Mouse (Mus musculus): Measurements from ENCODE around the gene Hist1h2bg. TPM values are rescaled to one million over a fixed set of nuclear protein-coding genes. Genes with fewer than 3 reads are reported as not detected.
"Not testable (repeated sequence)": the region's sequence is repeated elsewhere in the genome, so short reads cannot be mapped to it uniquely, and the experiment has no call there.

The Hist1h2bg gene
- polyA plus RNA-seq, 1 experiment from 2014 or later: 4.1 TPM

DNA sequence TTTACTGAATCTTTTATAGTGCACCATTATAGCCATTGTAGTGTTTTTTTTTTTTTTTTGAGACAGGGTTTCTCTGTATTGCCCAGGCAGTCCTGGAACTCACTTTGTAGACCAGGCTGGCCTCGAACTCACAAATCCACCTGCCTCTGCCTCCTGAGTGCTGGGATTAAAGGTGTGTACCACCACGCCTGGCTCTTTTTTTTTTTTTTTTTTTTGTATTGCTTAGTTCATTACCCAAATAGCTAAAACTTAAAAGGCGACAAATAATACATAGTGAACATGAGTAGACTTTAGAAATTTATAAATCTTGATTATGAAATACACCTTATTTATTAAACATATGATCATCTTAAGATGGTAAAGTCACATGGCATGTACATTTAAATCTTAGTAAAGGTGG is 29.7 kb upstream of the Hist1h2bg start:
- peaks cover 4% of the 10 kb centered on the region; the same call in 1 of the 2 replicates for H3K4me1 ChIP-seq (replicated peaks; ENCODE audit: insufficient read depth, low read length)
- no peak overlapping the region for H3K4me3 ChIP-seq (replicated peaks; ENCODE audit: low read depth, low read length)
- H3K4me2 ChIP-seq (ENCODE audit: low read length): no peak overlapping the region
- no peak overlapping the region for H3K27ac ChIP-seq
- ATAC-seq (replicated peaks; ENCODE audit: low FRiP score, low read depth) (no peak), DNase-seq (ENCODE audit: low spot score) (no peak)
- no peaks in the 10 kb centered on the region for H3K36me3 ChIP-seq (ENCODE audit: insufficient read depth, low read length)
- TF ChIP-seq CTCF (IDR thresholded peaks at IDR 0.05; ENCODE audit: low read depth): no peak
- H3K9me3 ChIP-seq (replicated peaks; ENCODE audit: low read length): no peaks in the 10 kb centered on the region
- 86% methylated on average over 3 of the region's 3 CpGs for WGBS
- H3K9ac ChIP-seq (ENCODE audit: low read depth, low read length): no peak overlapping the region
- H3K27me3 ChIP-seq (ENCODE audit: insufficient read depth, low read length): no peaks in the 10 kb centered on the region

DNA sequence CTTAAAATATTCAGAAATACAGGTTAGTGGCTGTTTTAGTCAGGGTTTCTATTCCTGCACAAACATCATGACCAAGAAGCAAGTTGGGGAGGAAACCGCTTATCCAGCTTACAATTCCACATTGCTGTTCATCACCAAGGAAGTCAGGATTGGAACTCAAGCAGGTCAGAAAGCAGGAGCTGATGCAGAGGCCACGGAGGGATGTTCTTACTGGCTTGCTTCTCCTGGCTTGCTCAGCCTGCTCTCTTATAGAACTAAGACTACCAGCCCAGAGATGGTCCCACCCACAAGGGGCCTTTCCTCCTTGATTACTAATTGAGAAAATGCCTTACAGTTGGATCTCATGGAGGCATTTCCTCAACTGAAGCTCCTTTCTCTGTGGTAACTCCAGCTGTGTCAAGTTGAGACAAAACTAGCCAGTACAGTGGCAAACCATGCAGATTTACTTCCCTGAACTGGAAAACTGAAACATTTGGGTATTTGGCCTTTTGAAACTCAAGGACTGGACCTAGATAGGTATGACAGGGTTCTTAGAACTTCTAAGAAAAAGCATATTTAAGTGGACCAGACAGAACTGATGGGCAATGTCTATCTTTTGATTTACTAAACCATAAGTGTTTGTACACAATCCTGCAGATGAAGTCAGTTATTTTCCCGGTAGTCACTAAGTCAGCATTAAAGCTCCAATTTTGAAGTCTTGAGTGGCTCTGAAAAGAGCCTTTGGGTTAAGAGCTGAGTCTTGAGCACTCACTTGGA is 28.8 kb upstream of the Hist1h2bg start:
- H3K9me3 ChIP-seq (replicated peaks; ENCODE audit: low read length); ATAC-seq (replicated peaks; ENCODE audit: low FRiP score, low read depth); H3K4me1 ChIP-seq (replicated peaks; ENCODE audit: insufficient read depth, low read length); DNase-seq (ENCODE audit: low spot score); H3K36me3 ChIP-seq (ENCODE audit: insufficient read depth, low read length); H3K27me3 ChIP-seq (ENCODE audit: insufficient read depth, low read length): not testable (repeated sequence)
- 6% methylated on average over 3 of the region's 3 CpGs for WGBS
- H3K27ac ChIP-seq: peak overlapping the region; percentile 90
- H3K4me2 ChIP-seq (ENCODE audit: low read length): peak overlapping the region; percentile 71
- H3K9ac ChIP-seq (ENCODE audit: low read depth, low read length): peak overlapping the region; percentile 60
- H3K4me3 ChIP-seq (replicated peaks; ENCODE audit: low read depth, low read length): peak overlapping the region; percentile 38

GRCm38 (mm10) chr13:23542999-23543607 is 28.1 kb upstream of the Hist1h2bg start, which contains the start of gene Hist1h2bh:
TSS of gene Hist1h2bh (minus strand) at chr13:23543392.
- peak within 1 kb of the TSS; percentile 43 for H3K4me3 ChIP-seq (replicated peaks; ENCODE audit: low read depth, low read length)
- not testable (repeated sequence) for H3K9me3 ChIP-seq (replicated peaks; ENCODE audit: low read length); H3K27me3 ChIP-seq (ENCODE audit: insufficient read depth, low read length); H3K36me3 ChIP-seq (ENCODE audit: insufficient read depth, low read length); H3K4me1 ChIP-seq (replicated peaks; ENCODE audit: insufficient read depth, low read length)
- DNase-seq (ENCODE audit: low spot score) (peak; percentile 99), ATAC-seq (replicated peaks; ENCODE audit: low FRiP score, low read depth) (peak; percentile 92)
- peak within 1 kb of the TSS; percentile 93 for H3K27ac ChIP-seq
- peak within 1 kb of the TSS; percentile 60 for H3K9ac ChIP-seq (ENCODE audit: low read depth, low read length)
- peak within 1 kb of the TSS; percentile 71 for H3K4me2 ChIP-seq (ENCODE audit: low read length)
- WGBS: under 1% methylated on average over 26 of the region's 42 CpGs

DNA sequence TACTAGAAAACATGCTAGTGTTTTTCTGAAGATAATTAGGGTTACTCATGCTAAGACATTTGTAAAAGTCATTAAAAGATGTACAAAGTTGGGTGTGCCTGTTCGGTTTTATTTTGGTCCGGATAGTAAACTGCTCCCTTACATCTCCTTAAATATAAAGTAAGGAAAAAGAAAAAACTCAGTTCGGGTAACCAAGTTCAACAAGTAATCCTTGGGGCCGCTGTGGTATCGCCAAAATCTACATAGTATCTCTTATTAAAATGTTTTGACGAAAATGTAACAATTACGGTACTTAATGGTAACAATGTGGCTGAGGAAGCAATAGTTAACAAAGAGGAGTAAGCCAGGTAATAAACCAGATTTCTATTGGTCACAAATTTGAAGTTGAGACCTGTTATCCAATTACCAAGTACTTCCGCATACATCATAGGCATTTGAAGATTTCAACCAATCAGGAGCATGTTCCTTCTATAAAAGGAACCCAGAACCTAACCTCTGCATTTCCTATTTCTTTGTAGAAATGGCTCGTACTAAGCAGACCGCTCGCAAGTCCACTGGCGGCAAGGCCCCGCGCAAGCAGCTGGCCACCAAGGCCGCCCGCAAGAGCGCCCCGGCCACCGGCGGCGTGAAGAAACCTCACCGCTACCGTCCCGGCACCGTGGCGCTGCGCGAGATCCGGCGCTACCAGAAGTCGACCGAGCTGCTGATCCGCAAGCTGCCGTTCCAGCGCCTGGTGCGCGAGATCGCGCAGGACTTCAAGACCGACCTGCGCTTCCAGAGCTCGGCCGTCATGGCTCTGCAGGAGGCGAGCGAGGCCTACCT is 27.0 kb upstream of the Hist1h2bg start, which contains the start of gene Hist1h3f:
Hist1h3f (plus strand) TSS at position 88 of the 822 bp plus-strand sequence.
- under 1% methylated on average over 21 of the region's 45 CpGs for WGBS
- TF ChIP-seq CTCF (IDR thresholded peaks at IDR 0.05; ENCODE audit: low read depth): no peak

GRCm38 (mm10) chr13:23544787-23545120 is 26.4 kb upstream of the Hist1h2bg start:
- ATAC-seq (replicated peaks; ENCODE audit: low FRiP score, low read depth): peak; percentile 4; the same call in 1 of the 2 replicates

More for the DNA sequence above, 27.0 kb upstream of the Hist1h2bg start, which contains the start of gene Hist1h3f:
- Histone ChIP-seq H3K9ac (ENCODE audit: low read depth, low read length) (peak within 1 kb of the TSS; percentile 63), H3K4me1 (replicated peaks; ENCODE audit: insufficient read depth, low read length) (no peaks in the 10 kb centered on the region), H3K36me3 (ENCODE audit: insufficient read depth, low read length) (no peaks in the 10 kb centered on the region), H3K4me3 (replicated peaks; ENCODE audit: low read depth, low read length) (peak within 1 kb of the TSS; percentile 43), H3K4me2 (ENCODE audit: low read length) (peak within 1 kb of the TSS; percentile 71), H3K27ac (peak within 1 kb of the TSS; percentile 93), H3K9me3 (replicated peaks; ENCODE audit: low read length) (no peaks in the 10 kb centered on the region), H3K27me3 (ENCODE audit: insufficient read depth, low read length) (no peaks in the 10 kb centered on the region)
- ATAC-seq (replicated peaks; ENCODE audit: low FRiP score, low read depth) (peak; percentile 93), DNase-seq (ENCODE audit: low spot score) (peak; percentile 99)

GRCm38 (mm10) chr13:23546694-23547093 is 24.5 kb upstream of the Hist1h2bg start:
- no peak overlapping the region for H3K4me3 ChIP-seq (replicated peaks; ENCODE audit: low read depth, low read length)

More at GRCm38 (mm10) chr13:23544787-23545120, 26.4 kb upstream of the Hist1h2bg start:
- Histone ChIP-seq H3K4me2 (ENCODE audit: low read length) (peak overlapping the region; percentile 71), H3K4me3 (replicated peaks; ENCODE audit: low read depth, low read length) (peak overlapping the region; percentile 43), H3K27ac (peak overlapping the region; percentile 93; the same call in 1 of the 2 replicates)
- not testable (repeated sequence) for DNase-seq (ENCODE audit: low spot score); H3K9me3 ChIP-seq (replicated peaks; ENCODE audit: low read length); H3K36me3 ChIP-seq (ENCODE audit: insufficient read depth, low read length); H3K9ac ChIP-seq (ENCODE audit: low read depth, low read length); H3K27me3 ChIP-seq (ENCODE audit: insufficient read depth, low read length); H3K4me1 ChIP-seq (replicated peaks; ENCODE audit: insufficient read depth, low read length)
- 0% methylated on average over 11 of the region's 14 CpGs for whole genome bisulfite sequencing

More at GRCm38 (mm10) chr13:23546694-23547093, 24.5 kb upstream of the Hist1h2bg start:
- WGBS: 75% methylated on average over 5 of the region's 5 CpGs
- no peaks in the 10 kb centered on the region for H3K9me3 ChIP-seq (replicated peaks; ENCODE audit: low read length)
- DNase-seq (ENCODE audit: low spot score): no peak
- H3K9ac ChIP-seq (ENCODE audit: low read depth, low read length): no peak overlapping the region
- H3K4me2 ChIP-seq (ENCODE audit: low read length): no peak overlapping the region
- H3K36me3 ChIP-seq (ENCODE audit: insufficient read depth, low read length): no peaks in the 10 kb centered on the region
- H3K27ac ChIP-seq: no peak overlapping the region
- no peaks in the 10 kb centered on the region for H3K27me3 ChIP-seq (ENCODE audit: insufficient read depth, low read length)
- H3K4me1 ChIP-seq (replicated peaks; ENCODE audit: insufficient read depth, low read length): no peaks in the 10 kb centered on the region
- TF ChIP-seq CTCF (IDR thresholded peaks at IDR 0.05; ENCODE audit: low read depth): no peak
- ATAC-seq (replicated peaks; ENCODE audit: low FRiP score, low read depth): no peak

Data from kidney, postnatal 0 days (tissue).